Mouse (Mus musculus) heart, adult 2 months (tissue): ENCODE results near the gene Ppil6.

ENCODE experiments used
- CTCF ChIP-seq: fragments of 200-600 bp; IDR thresholded peaks from 2 replicates; pipeline ENCODE4 v1.8.1; 2022; ENCODE audit warnings: antibody characterized with exemption, mild to moderate bottlenecking, moderate library complexity
- POLR2A ChIP-seq: fragments of 200-500 bp; IDR thresholded peaks from 2 replicates; pipeline ENCODE4 v1.6.1; 2011; ENCODE audit warnings: mild to moderate bottlenecking, low read depth, low read length, control low read depth; ENCODE audit not compliant: insufficient read depth

GRCm38 (mm10) chr10:41544481-41545190 lies 54.4 kb downstream of the Ppil6 start:
- TF ChIP-seq POLR2A = no peak
- no peak for TF ChIP-seq CTCF
